Mouse (Mus musculus): ENCODE data around the gene Slc8a3. TPM values are rescaled to one million over a fixed set of nuclear protein-coding genes. Genes with fewer than 3 reads are reported as not detected.

Gene Slc8a3
- total RNA-seq, 1 experiment from 2014 or later: 0.67 TPM

Small RNAs within 50 kb of the gene (microRNA-seq; reads per million reads assigned to microRNA genes)
- 4.2 to 6.4 reads per million in 2 experiments for gene Mir3067

Other genes with a start within 250 kb of the Slc8a3 start
- gene Gm4787, start 46.3 kb upstream of the Slc8a3 start, total RNA-seq (2021): 0.78 and 1.2 TPM in 2 replicates
- gene Adam4, start 88.8 kb upstream of the Slc8a3 start, total RNA-seq (2021): 1.4 and 1.7 TPM in 2 replicates
- gene Cox16, start 151.9 kb upstream of the Slc8a3 start, total RNA-seq (2021): 103 and 112 TPM in 2 replicates
- gene Gm20498, start 199.7 kb upstream of the Slc8a3 start, total RNA-seq (2021): 33.8 and 42.2 TPM in 2 replicates
- 31.9 and 34.2 TPM in 2 replicates for gene Synj2bp, start 199.7 kb upstream of the Slc8a3 start, total RNA-seq (2021)
- gene Adam21, start 235.3 kb upstream of the Slc8a3 start, total RNA-seq (2021): not detected in 2 replicates

All from adrenal gland, postnatal 14 days (tissue).